Mouse (Mus musculus): ENCODE results near the gene 1700030K09Rik.
A peak's percentile ranks its signal among the peaks of the same experiment; 100 is the strongest.

The 1700030K09Rik gene

DNA sequence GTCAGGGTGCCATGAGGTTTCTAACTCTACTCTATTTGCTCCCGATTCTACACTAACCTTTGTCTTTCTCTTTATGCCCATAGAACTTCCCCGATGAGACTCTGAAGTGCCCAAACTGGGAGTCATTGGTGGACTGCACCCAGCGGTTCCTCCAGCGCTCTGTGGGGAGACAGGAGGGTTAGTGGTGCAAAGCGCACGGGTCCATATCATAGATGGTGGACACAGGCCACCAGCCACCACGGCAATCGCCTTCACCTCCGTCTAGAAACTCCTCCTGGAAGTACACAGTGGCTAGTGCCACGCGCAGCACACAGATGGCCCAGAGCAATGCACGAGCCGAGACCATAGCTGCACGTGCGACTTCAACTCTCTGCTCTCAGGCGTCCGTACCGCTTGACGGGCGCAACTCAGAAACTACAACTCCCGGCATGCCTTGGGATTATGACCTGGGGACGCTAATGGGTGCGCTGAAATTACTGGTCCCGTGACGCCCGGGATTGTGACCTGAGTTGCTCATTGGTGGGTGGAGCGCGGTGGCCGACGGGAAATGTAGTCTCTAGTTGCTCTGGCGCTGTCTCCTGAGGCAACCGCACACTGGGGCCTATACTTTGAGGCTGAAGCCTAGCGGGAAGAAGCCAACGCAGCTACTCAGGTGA is at the start of gene 1700030K09Rik, which contains the start of gene Calr3:
1700030K09Rik (plus strand) TSS at position 543 of the 656 bp plus-strand sequence.
Calr3 (minus strand) TSS at position 533 of the 656 bp plus-strand sequence.
- DNase-seq: peak; percentile 99 to 100

GRCm38 (mm10) chr8:72401381-72401780 is 42.3 kb upstream of the 1700030K09Rik start:
- no peak for DNase-seq

GRCm38 (mm10) chr8:72402981-72403380 is 40.7 kb upstream of the 1700030K09Rik start:
- no peak for DNase-seq

DNA sequence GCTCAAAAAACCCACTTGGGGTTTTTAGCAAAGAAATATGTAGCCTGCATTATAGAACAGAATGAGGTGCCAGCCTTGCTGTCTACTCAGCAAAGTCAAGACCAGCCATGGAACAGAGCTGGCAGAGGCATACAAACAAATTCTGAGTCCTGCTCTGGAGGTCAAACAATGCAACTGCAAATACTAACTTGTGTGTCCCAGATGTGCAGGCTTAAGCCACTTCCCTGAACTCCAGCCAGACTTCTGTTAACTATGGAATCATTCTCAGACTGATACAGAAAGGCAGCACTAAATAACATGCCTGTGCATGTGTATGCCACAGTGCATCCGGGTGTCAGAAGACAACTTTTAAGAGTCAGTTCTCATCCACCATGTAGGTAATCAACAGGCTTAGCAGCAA is 35.8 kb upstream of the 1700030K09Rik start:
- DNase-seq: no peak

- DNase-seq: no peak
Measured at GRCm38 (mm10) chr8:72409443-72409842, 34.2 kb upstream of the 1700030K09Rik start.

GRCm38 (mm10) chr8:72413839-72414238 is 29.8 kb upstream of the 1700030K09Rik start:
- no peak for DNase-seq

DNA sequence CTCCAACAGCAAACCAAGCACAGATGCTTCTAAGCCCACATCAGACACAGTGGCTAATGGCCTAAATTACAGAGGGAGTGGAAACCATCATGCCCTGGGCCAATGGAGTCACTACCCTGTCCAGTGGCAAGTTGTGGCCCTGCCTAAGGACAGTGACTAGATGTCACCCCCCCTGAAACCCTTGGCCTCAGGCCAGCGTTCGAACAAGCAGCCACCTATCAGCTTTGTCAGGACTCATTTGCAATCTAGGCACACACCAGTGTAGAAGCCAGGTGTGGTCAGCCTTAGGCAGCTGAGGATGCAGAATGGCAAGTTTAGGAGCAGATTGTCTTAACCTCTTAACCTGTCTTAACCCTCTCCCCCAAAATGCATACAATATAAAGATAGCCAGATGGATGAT is 28.4 kb upstream of the 1700030K09Rik start:
- DNase-seq: no peak

- DNase-seq: no peak
Measured at GRCm38 (mm10) chr8:72418073-72418472, 25.6 kb upstream of the 1700030K09Rik start.

DNA sequence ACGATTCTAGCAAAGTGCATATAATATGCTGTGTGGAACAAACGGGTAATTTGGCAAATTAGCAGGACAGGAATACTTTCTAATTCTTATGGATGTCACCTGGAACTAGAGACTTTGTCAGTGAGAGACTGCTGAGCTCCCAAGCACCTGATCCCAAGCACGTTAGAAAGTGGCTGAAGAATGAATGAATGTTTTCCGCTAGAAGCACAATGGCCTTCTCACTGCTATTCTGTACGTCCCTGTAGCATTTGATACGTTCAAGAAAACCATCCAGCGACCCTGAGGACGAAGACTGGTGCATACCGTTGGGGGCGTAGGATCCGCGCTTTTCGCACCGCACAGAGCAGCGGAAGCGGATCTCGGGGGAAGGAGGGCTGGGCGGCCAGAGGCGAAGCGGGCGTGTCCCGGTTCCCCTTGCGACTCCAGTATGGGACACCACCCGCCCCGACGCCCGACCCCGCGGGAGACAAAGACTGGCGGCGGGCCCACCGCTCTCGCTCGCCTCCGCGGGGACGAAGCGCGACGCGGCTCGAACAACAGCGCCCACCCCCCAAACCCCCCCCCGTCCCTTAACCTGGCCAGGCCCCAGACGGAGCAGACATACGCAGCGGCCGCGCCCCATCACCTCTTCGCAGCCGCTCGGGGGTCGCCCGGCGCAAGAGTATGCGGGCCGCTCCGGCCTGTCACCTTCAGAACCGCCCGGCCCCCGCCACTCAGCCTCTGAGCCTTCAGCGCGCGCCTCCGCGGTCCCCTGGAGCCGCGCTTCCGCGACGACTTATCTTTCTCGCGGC is 22.9 kb upstream of the 1700030K09Rik start:
- DNase-seq: peak; percentile 37 to 61

DNA sequence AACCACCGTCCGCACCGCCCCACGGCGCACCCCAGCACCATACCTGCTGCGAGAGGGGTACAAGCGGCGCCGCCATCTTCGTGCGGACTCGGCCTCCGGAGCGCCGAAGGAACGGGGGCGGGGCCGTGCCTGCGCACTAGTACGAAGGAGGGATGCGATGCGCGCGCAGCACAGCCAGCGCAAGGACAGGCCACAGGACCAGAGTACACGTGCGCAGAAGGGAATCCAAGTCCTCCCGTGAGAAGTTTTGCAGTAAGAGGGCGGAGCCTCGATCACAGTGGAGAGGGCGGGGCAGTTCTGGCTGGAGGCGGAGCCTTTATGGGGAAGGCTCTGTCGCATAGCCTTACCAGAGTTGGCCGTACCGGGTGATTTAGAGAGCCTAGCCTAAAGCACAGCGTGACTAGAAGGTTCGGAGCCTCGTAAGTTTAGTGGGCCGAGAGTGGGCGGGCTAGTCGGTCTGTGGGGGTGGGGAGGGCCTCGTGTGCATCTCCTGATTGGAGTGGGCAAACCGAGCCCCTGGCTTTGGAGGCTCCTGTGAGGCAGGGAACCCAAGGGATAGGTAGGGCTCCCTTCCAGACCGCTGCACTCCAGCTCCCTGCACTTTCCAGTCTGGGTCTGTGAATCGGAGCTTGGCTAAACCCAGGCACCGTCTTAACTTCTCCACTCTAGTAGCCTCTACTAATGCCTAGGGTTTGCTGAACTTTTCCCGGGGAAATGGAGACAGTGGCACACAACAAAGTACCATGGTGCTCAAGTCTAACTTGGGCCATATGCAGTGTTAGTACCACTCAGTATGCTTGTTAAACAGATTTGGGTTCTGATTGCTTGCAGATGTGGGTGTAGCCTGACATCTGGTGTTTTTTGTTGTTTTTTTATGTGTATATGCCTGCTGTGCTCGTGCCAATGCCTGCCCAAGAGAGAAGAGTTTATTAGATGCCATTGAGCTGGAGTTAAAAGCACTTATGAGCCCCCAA is 22.0 kb upstream of the 1700030K09Rik start, which contains the start of gene Eps15l1:
Eps15l1 (minus strand) TSS at position 99 of the 974 bp plus-strand sequence.
- peak; percentile 100 for DNase-seq

DNA sequence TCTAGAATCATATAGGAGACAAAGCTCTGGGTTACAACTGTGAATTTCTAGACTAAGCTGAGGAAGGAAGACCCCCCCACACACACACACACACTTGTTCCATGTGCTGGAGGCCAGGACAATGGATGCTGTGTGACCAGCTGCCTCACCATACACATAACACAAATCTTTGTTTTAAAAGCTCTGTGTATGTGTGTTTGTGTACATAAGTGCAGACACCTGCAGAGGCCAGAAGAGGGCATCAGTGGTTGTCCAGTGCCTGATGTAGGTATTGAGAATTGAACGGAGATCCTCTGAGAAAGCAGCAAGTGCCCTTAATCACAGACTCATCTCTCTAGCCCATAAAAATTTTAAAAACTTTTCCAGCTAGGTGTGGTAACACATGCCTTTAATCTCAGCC is 20.8 kb upstream of the 1700030K09Rik start:
- DNase-seq: no peak

DNA sequence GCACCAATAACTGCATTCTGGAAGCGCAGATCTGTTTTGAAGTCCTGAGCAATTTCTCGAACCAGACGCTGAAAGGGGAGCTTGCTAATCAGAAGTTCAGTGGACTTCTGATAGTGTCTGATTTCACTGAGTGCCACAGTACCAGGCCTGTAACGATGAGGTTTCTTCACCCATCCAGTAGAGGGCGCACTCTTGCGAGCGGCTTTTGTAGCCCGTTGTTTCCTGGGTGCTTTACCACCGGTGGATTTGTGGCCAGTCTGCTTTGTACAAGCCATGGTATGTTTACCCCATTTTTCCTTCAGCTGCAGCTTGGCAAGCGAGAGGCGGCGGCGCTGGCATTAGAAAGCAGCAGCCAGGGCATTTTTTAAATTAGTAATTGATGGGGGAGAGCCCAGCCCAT is 14.0 kb upstream of the 1700030K09Rik start:
- DNase-seq: peak in 1 of 2 experiments; percentile 42

- peak; percentile 70 to 74 for DNase-seq
Measured at GRCm38 (mm10) chr8:72434952-72435351, 8.7 kb upstream of the 1700030K09Rik start.

DNA sequence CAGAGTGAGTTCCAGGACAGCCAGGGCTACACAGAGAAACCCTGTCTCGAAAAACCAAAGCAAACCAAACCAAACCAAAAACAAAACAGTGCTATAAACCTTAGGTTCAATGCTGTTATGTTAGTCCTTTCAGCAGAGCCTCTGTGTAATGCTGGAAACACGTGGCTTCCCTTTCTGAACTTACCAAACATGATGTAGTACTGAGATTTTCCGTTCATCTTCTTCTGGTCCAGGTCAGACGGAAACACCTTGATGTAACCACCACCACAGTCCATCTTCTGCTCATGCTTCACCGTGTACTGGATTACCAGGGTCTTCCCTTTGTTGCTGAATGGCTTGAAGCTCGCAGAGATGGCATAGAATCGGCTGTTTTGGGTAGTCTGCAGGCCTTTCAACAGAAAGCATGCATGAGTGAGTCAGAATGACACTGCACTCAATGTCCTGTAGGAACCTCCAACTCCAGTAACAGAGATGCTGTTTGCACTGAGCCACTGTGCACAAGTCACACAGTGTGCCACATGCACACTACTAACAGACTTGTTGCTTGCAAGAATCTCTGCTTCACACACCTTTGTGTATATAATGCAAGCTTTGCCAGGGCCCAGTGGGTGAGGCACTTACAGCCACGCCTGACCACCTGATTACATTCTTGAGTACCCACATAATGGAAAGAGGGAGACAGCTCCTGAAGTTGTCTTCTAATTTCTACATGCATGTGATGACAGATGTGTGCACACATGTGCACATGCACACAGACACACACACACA is 5.2 kb upstream of the 1700030K09Rik start:
- DNase-seq: no peak

- DNase-seq: no peak
Measured at GRCm38 (mm10) chr8:72443994-72444350, 292 bp downstream of the 1700030K09Rik start.

- DNase-seq: no peak
Measured at GRCm38 (mm10) chr8:72445071-72445470, 1.4 kb downstream of the 1700030K09Rik start.

- no peak for DNase-seq
Measured at GRCm38 (mm10) chr8:72451516-72451915, 7.8 kb downstream of the 1700030K09Rik start.

GRCm38 (mm10) chr8:72453904-72454303 is 10.2 kb downstream of the 1700030K09Rik start:
- no peak for DNase-seq

- no peak for DNase-seq
Measured at GRCm38 (mm10) chr8:72455317-72455716, 11.6 kb downstream of the 1700030K09Rik start.

- no peak for DNase-seq
Measured at GRCm38 (mm10) chr8:72457806-72458205, 14.1 kb downstream of the 1700030K09Rik start.

DNA sequence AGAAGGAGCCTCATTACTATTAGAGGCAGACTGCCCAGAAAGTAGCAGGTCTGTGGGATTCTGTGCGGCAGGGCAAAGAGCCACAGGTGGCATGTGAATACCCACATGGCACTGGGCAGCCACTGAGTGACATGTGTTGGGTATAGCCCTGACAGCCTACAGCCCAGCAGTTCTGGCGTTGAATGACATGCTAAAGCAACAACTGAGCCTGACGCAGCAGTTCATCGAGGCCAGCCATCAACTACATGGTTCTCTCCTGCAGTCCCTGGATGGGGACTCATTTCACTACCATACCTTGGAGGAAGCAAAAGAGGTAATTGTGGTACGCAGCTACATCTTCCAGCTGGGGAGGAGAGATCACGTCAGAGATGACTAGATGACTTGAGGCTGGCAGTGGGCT is 14.8 kb downstream of the 1700030K09Rik start:
- DNase-seq: no peak

Measured in kidney, postnatal 25 days (tissue).